Mouse (Mus musculus): ENCODE results near the gene Rpl9-ps6.
A peak's percentile ranks its signal among the peaks of the same experiment; 100 is the strongest.

Rpl9-ps6 gene

GRCm38 (mm10) chr19:32466478-32466877 is at the start of gene Rpl9-ps6:
Gene Rpl9-ps6, minus strand, starts transcription at chr19:32466578.
- DNase-seq (ENCODE audit: low spot score), result no peak

GRCm38 (mm10) chr19:32512518-32512917 is 46.1 kb upstream of the Rpl9-ps6 start:
- DNase-seq (ENCODE audit: low spot score), result no peak

- no peak for DNase-seq (ENCODE audit: low spot score)
Measured at GRCm38 (mm10) chr19:32510962-32511361, 44.6 kb upstream of the Rpl9-ps6 start.

GRCm38 (mm10) chr19:32510267-32510666 is 43.9 kb upstream of the Rpl9-ps6 start:
- DNase-seq (ENCODE audit: low spot score), result no peak

- DNase-seq (ENCODE audit: low spot score), result no peak
Measured at GRCm38 (mm10) chr19:32507526-32507925, 41.1 kb upstream of the Rpl9-ps6 start.

- no peak for DNase-seq (ENCODE audit: low spot score)
Measured at GRCm38 (mm10) chr19:32507100-32507499, 40.7 kb upstream of the Rpl9-ps6 start.

GRCm38 (mm10) chr19:32506514-32506913 is 40.1 kb upstream of the Rpl9-ps6 start:
- DNase-seq (ENCODE audit: low spot score), result no peak

GRCm38 (mm10) chr19:32506081-32506480 is 39.7 kb upstream of the Rpl9-ps6 start:
- no peak for DNase-seq (ENCODE audit: low spot score)

GRCm38 (mm10) chr19:32501414-32501813 is 35.0 kb upstream of the Rpl9-ps6 start:
- no peak for DNase-seq (ENCODE audit: low spot score)

GRCm38 (mm10) chr19:32498002-32498401 is 31.6 kb upstream of the Rpl9-ps6 start:
- DNase-seq (ENCODE audit: low spot score), result no peak

GRCm38 (mm10) chr19:32497411-32497810 is 31.0 kb upstream of the Rpl9-ps6 start:
- no peak for DNase-seq (ENCODE audit: low spot score)

GRCm38 (mm10) chr19:32495034-32495433 is 28.7 kb upstream of the Rpl9-ps6 start:
- no peak for DNase-seq (ENCODE audit: low spot score)

- DNase-seq (ENCODE audit: low spot score), result no peak
Measured at GRCm38 (mm10) chr19:32494611-32495010, 28.2 kb upstream of the Rpl9-ps6 start.

GRCm38 (mm10) chr19:32493471-32493870 is 27.1 kb upstream of the Rpl9-ps6 start:
- DNase-seq (ENCODE audit: low spot score), result no peak

- DNase-seq (ENCODE audit: low spot score), result no peak
Measured at GRCm38 (mm10) chr19:32492981-32493380, 26.6 kb upstream of the Rpl9-ps6 start.

GRCm38 (mm10) chr19:32492339-32492738 is 26.0 kb upstream of the Rpl9-ps6 start:
- no peak for DNase-seq (ENCODE audit: low spot score)

GRCm38 (mm10) chr19:32490976-32491375 is 24.6 kb upstream of the Rpl9-ps6 start:
- no peak for DNase-seq (ENCODE audit: low spot score)

- no peak for DNase-seq (ENCODE audit: low spot score)
Measured at GRCm38 (mm10) chr19:32489166-32489895, 23.0 kb upstream of the Rpl9-ps6 start.

GRCm38 (mm10) chr19:32487595-32488255 is 21.3 kb upstream of the Rpl9-ps6 start:
- no peak for DNase-seq (ENCODE audit: low spot score)

GRCm38 (mm10) chr19:32486106-32486724 is 19.8 kb upstream of the Rpl9-ps6 start:
- peak; percentile 63 for DNase-seq (ENCODE audit: low spot score)

GRCm38 (mm10) chr19:32485681-32486105 is 19.3 kb upstream of the Rpl9-ps6 start, which contains the start of gene Minpp1:
Gene Minpp1, plus strand, starts transcription at chr19:32485769.
- DNase-seq (ENCODE audit: low spot score), result peak; percentile 86

- no peak for DNase-seq (ENCODE audit: low spot score)
Measured at GRCm38 (mm10) chr19:32484941-32485660, 18.7 kb upstream of the Rpl9-ps6 start.
